Mouse (Mus musculus): Measurements from ENCODE around the gene Serpina1b.
"Not testable (repeated sequence)": the region's sequence is repeated elsewhere in the genome, so short reads cannot be mapped to it uniquely, and the experiment has no call there.

Gene Serpina1b

DNA sequence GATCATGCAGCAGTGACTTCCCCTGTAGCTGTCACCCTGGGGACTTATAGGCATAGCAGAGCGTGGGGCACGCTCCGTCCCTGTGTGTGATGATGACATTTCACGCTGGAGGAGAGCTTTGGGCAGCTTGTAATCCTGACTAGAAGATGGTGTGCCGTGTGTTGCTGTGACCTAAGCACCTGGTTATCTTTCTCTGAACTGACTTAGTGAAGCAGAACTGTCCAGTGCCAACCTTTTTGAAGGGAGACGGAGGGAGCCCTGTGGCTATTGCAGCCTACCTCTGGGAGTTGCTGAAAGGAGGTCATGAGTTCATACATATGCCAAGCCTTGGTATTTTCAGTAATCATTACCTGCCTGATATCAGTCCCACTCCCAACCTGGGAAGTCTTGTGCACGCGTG is 134.7 kb downstream of the Serpina1b start, which contains the start of gene Serpina1f:
Gene Serpina1f (minus strand): TSS at position 101 of the 400 bp plus-strand sequence.
- DNase-seq = no peak

- no peak for DNase-seq
Measured at GRCm38 (mm10) chr12:103688221-103688814, 141.9 kb downstream of the Serpina1b start.

GRCm38 (mm10) chr12:103687021-103687420 is 143.2 kb downstream of the Serpina1b start:
- DNase-seq = no peak

GRCm38 (mm10) chr12:103686050-103686449 is 144.1 kb downstream of the Serpina1b start:
- no peak for DNase-seq

- no peak for DNase-seq
Measured at GRCm38 (mm10) chr12:103685386-103685785, 144.8 kb downstream of the Serpina1b start.

GRCm38 (mm10) chr12:103683775-103684174 is 146.4 kb downstream of the Serpina1b start:
- DNase-seq = no peak

- DNase-seq = no peak
Measured at GRCm38 (mm10) chr12:103681739-103682138, 148.4 kb downstream of the Serpina1b start.

DNA sequence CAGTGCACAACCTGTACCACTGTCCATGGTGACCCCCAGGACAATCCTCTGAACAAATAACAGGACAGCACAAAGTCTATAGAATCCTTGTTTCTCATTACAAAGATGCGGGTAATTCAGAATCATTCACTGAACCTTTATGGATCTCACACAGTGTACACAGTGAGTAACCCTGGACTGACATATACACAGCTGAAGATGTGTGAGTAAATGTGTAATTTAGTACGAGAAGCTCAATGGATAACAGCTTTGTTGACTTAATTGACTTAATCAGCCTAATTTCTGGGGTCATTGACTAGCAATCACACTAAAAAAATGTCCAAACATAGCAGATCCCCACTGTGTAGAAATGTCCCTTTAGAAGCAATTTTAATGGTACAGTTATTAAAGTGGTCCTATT is 149.0 kb downstream of the Serpina1b start:
- no peak for DNase-seq

DNA sequence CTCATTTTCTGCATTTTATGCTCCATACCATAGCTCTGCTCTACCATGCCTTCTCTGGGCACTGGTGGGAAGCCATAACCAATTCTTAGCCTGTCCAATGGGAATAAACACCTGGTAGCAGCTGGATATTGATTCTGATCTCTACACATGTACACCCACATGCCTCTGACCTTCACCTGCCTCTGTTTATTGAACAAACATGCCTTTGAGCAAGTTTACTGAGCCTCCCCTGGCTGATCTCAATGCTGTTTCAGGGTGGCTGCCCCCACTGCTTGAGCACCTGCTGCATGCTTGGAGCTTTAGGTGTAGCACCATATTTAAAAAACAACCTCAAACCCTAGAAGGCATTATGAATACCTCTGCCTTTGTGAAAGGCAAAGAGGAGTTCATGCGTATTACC is 150.3 kb downstream of the Serpina1b start:
- not testable (repeated sequence) for DNase-seq
